Mouse (Mus musculus) E14TG2a.4 (cell line): ENCODE measurements at regions not wholly inside any gene's neighbourhood (a gene's known extent, or its start where the extent isn't known, plus 50 kb on each side); places are given as distances from the start of the nearest gene placed in this dataset.
"Not testable (repeated sequence)": the region's sequence is repeated elsewhere in the genome, so short reads cannot be mapped to it uniquely, and the experiment has no call there.

Experiments
- CTCF ChIP-seq: conservative IDR thresholded peaks from 2 replicates; pipeline ENCODE4 v1.5.1; 2014; ENCODE audit warnings: low read length
- POU5F1 ChIP-seq: IDR thresholded peaks from 2 replicates; pipeline ENCODE4 v1.6.1; 2014; ENCODE audit warnings: low read length, borderline replicate concordance

GRCm38 (mm10) chr13:66519596-66519995 lies 78.7 kb upstream of the 2410141K09Rik start:
- not testable (repeated sequence) for TF ChIP-seq CTCF, POU5F1
